Mouse (Mus musculus) CH12.LX (cell line): ENCODE data around the gene Mad1l1.

ENCODE experiments used
- CTCF ChIP-seq, 2 experiments: IDR thresholded peaks in 1 of 2; conservative IDR thresholded peaks in 1 of 2; 2 replicates each; pipeline ENCODE4 v1.5.1; 2011 to 2012; ENCODE audit warnings: low read depth in 2 of 2, low read length in 2 of 2, improper control_type of control experiment in 1 of 2, inconsistent platforms in 1 of 2, mild to moderate bottlenecking in 1 of 2, moderate library complexity in 1 of 2
- JUND ChIP-seq: conservative IDR thresholded peaks from 2 replicates; pipeline ENCODE4 v1.6.1; 2011; ENCODE audit warnings: low read depth, low read length, improper control_type of control experiment
- KAT2A ChIP-seq: IDR thresholded peaks from 2 replicates; pipeline ENCODE4 v1.6.1; 2012; ENCODE audit warnings: low read length, improper control_type of control experiment, inconsistent platforms; ENCODE audit not compliant: insufficient replicate concordance
- MAFK ChIP-seq: IDR thresholded peaks from 2 replicates; pipeline ENCODE4 v1.6.1; 2011; ENCODE audit warnings: low read length, improper control_type of control experiment; ENCODE audit not compliant: insufficient replicate concordance
- MAX ChIP-seq: IDR thresholded peaks from 2 replicates; pipeline ENCODE4 v1.6.1; 2011; ENCODE audit warnings: low read length, improper control_type of control experiment
- MAZ ChIP-seq: IDR thresholded peaks from 2 replicates; pipeline ENCODE4 v1.6.1; 2012; ENCODE audit warnings: low read depth, mild to moderate bottlenecking, inconsistent platforms, low read length, improper control_type of control experiment, moderate library complexity
- POLR2A ChIP-seq: IDR thresholded peaks from 2 replicates; pipeline ENCODE4 v1.6.1; 2011; ENCODE audit warnings: low read depth, mild to moderate bottlenecking, improper control_type of control experiment, low read length
- SIN3A ChIP-seq: IDR thresholded peaks from 2 replicates; pipeline ENCODE4 v1.6.1; 2012; ENCODE audit warnings: low read length, improper control_type of control experiment, inconsistent platforms
- SMC3 ChIP-seq: IDR thresholded peaks from 2 replicates; pipeline ENCODE4 v1.6.1; 2011; ENCODE audit warnings: low read depth, low read length, improper control_type of control experiment
- TBP ChIP-seq: conservative IDR thresholded peaks from 2 replicates; pipeline ENCODE4 v1.6.1; 2011; ENCODE audit warnings: low read depth, low read length, improper control_type of control experiment
- TCF12 ChIP-seq: IDR thresholded peaks from 2 replicates; pipeline ENCODE4 v1.6.1; 2014; ENCODE audit warnings: low read depth, mild to moderate bottlenecking, inconsistent platforms, low read length, improper control_type of control experiment
- USF1 ChIP-seq: IDR thresholded peaks from 2 replicates; pipeline ENCODE4 v1.6.1; 2014; ENCODE audit warnings: low read depth, mild to moderate bottlenecking, inconsistent platforms, low read length, improper control_type of control experiment
- ZC3H11A ChIP-seq: IDR thresholded peaks from 2 replicates; pipeline ENCODE4 v1.6.1; 2012; ENCODE audit warnings: low read depth, mild to moderate bottlenecking, inconsistent platforms, low read length, improper control_type of control experiment
- ZNF384 ChIP-seq: IDR thresholded peaks from 2 replicates; pipeline ENCODE4 v1.6.1; 2012; ENCODE audit warnings: low read depth, low read length, improper control_type of control experiment, inconsistent platforms

DNA sequence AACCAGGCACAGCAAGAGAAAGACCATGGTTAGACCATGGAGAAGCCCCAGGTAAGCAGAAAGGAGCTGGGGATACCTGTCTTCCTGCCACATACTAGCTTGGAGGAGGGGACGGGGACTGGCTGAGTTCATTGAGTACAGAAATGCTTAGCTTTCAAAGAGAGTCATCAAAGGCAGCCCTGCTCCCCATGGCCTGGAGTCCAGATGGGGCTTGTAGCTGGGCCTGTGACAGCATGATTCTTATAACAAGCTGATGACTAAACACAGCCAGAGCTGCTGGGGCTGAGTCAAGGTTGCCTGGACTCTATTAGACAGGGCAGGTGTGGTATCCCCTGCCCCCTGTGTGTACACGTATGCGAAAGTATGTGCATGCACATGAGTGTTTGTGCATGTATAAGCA is 242.9 kb downstream of the Mad1l1 start:
- TF ChIP-seq CTCF (conservative IDR thresholded peaks at IDR 0.05 in 1 of 2, IDR thresholded peaks at IDR 0.05 in 1 of 2; ENCODE audit: low read depth in 2 of 2, low read length in 2 of 2): no peak
- no peak for TF ChIP-seq KAT2A
- TF ChIP-seq POLR2A: no peak
- TF ChIP-seq TCF12: no peak
- TF ChIP-seq ZNF384: no peak
- no peak for TF ChIP-seq MAX
- no peak for TF ChIP-seq MAFK
- no peak for TF ChIP-seq SMC3
- no peak for TF ChIP-seq JUND
- no peak for TF ChIP-seq SIN3A
- TF ChIP-seq USF1: no peak
- TF ChIP-seq TBP: no peak
- no peak for TF ChIP-seq MAZ
- TF ChIP-seq ZC3H11A: no peak
